Mouse (Mus musculus): ENCODE data around the gene L3mbtl3. TPM values are rescaled to one million over a fixed set of nuclear protein-coding genes. Genes with fewer than 3 reads are reported as not detected.

Gene L3mbtl3
- polyA plus RNA-seq, 1 experiment from 2014 or later, result 24.9 TPM

- H3K4me2 ChIP-seq (ENCODE audit: low read depth, low read length), result peak overlapping the region; percentile 57
- WGBS, result under 1% methylated on average over 60 of the region's 71 CpGs
- peak overlapping the region; percentile 90 for H3K27ac ChIP-seq (replicated peaks; ENCODE audit: low read depth, low read length)
- H3K36me3 ChIP-seq (replicated peaks; ENCODE audit: control insufficient read depth, insufficient read depth, low read depth, low read length), result no peaks in the 10 kb centered on the region
- no peaks in the 10 kb centered on the region for H3K9me3 ChIP-seq (replicated peaks; ENCODE audit: control insufficient read depth, low read length)
- H3K9ac ChIP-seq (replicated peaks; ENCODE audit: low read length), result peak overlapping the region; percentile 96
- peak overlapping the region; percentile 87 for H3K4me3 ChIP-seq (ENCODE audit: low read depth, low read length)
- DNase-seq (ENCODE audit: low spot score), result peak; percentile 72
- no peaks in the 10 kb centered on the region for H3K27me3 ChIP-seq (ENCODE audit: control insufficient read depth, insufficient read depth, low read length)
- 0 out of 2 replicates have a peak, but pooled peaks have one; percentile 8 for ATAC-seq (replicated peaks; ENCODE audit: insufficient number of reproducible peaks, low FRiP score, low TSS enrichment, low read depth)
- 0 out of 2 replicates have a peak, but pooled peaks cover 2% of the 10 kb centered on the region for H3K4me1 ChIP-seq (ENCODE audit: control insufficient read depth, insufficient read depth, low read length)
These were observed 1.8 kb downstream of the L3mbtl3 start for GRCm38 (mm10) chr10:26373951-26374435.

- Histone ChIP-seq H3K36me3 (replicated peaks; ENCODE audit: control insufficient read depth, insufficient read depth, low read depth, low read length) (no peaks in the 10 kb centered on the region), H3K27ac (replicated peaks; ENCODE audit: low read depth, low read length) (peak overlapping the region; percentile 90), H3K4me1 (ENCODE audit: control insufficient read depth, insufficient read depth, low read length) (0 out of 2 replicates have a peak, but pooled peaks cover 2% of the 10 kb centered on the region), H3K27me3 (ENCODE audit: control insufficient read depth, insufficient read depth, low read length) (no peaks in the 10 kb centered on the region), H3K4me2 (ENCODE audit: low read depth, low read length) (peak overlapping the region; percentile 57), H3K9me3 (replicated peaks; ENCODE audit: control insufficient read depth, low read length) (no peaks in the 10 kb centered on the region), H3K4me3 (ENCODE audit: low read depth, low read length) (peak overlapping the region; percentile 87), H3K9ac (replicated peaks; ENCODE audit: low read length) (peak overlapping the region; percentile 96)
- ATAC-seq (replicated peaks; ENCODE audit: insufficient number of reproducible peaks, low FRiP score, low TSS enrichment, low read depth) (no peak), DNase-seq (ENCODE audit: low spot score) (peak; percentile 94)
- under 1% methylated on average over 51 of the region's 51 CpGs for WGBS
These were observed 2.5 kb downstream of the L3mbtl3 start for GRCm38 (mm10) chr10:26372940-26373931.

- DNase-seq (ENCODE audit: low spot score) (peak; percentile 59), ATAC-seq (replicated peaks; ENCODE audit: insufficient number of reproducible peaks, low FRiP score, low TSS enrichment, low read depth) (no peak)
- no peak overlapping the region for H3K4me2 ChIP-seq (ENCODE audit: low read depth, low read length)
- no peaks in the 10 kb centered on the region for H3K27me3 ChIP-seq (ENCODE audit: control insufficient read depth, insufficient read depth, low read length)
- WGBS, result 58% methylated on average over 7 of the region's 7 CpGs
- no peaks in the 10 kb centered on the region for H3K4me1 ChIP-seq (ENCODE audit: control insufficient read depth, insufficient read depth, low read length)
- H3K9me3 ChIP-seq (replicated peaks; ENCODE audit: control insufficient read depth, low read length), result no peaks in the 10 kb centered on the region
- no peaks in the 10 kb centered on the region for H3K36me3 ChIP-seq (replicated peaks; ENCODE audit: control insufficient read depth, insufficient read depth, low read depth, low read length)
- no peak overlapping the region for H3K27ac ChIP-seq (replicated peaks; ENCODE audit: low read depth, low read length)
- H3K9ac ChIP-seq (replicated peaks; ENCODE audit: low read length), result no peak overlapping the region
- H3K4me3 ChIP-seq (ENCODE audit: low read depth, low read length), result no peak overlapping the region
These were observed 4.4 kb downstream of the L3mbtl3 start for GRCm38 (mm10) chr10:26371416-26371815.

- no peak for ATAC-seq (replicated peaks; ENCODE audit: insufficient number of reproducible peaks, low FRiP score, low TSS enrichment, low read depth)
These were observed 10.8 kb downstream of the L3mbtl3 start for GRCm38 (mm10) chr10:26364942-26365341.

GRCm38 (mm10) chr10:26364326-26364856 is 11.4 kb downstream of the L3mbtl3 start:
- WGBS, result 84% methylated on average over 8 of the region's 8 CpGs
- ATAC-seq (replicated peaks; ENCODE audit: insufficient number of reproducible peaks, low FRiP score, low TSS enrichment, low read depth) (no peak), DNase-seq (ENCODE audit: low spot score) (no peak)
- no peaks in the 10 kb centered on the region for H3K4me1 ChIP-seq (ENCODE audit: control insufficient read depth, insufficient read depth, low read length)
- H3K4me2 ChIP-seq (ENCODE audit: low read depth, low read length), result no peak overlapping the region
- H3K27me3 ChIP-seq (ENCODE audit: control insufficient read depth, insufficient read depth, low read length), result no peaks in the 10 kb centered on the region
- H3K27ac ChIP-seq (replicated peaks; ENCODE audit: low read depth, low read length), result no peak overlapping the region
- H3K9ac ChIP-seq (replicated peaks; ENCODE audit: low read length), result no peak overlapping the region
- no peaks in the 10 kb centered on the region for H3K9me3 ChIP-seq (replicated peaks; ENCODE audit: control insufficient read depth, low read length)
- no peaks in the 10 kb centered on the region for H3K36me3 ChIP-seq (replicated peaks; ENCODE audit: control insufficient read depth, insufficient read depth, low read depth, low read length)
- no peak overlapping the region for H3K4me3 ChIP-seq (ENCODE audit: low read depth, low read length)

More at GRCm38 (mm10) chr10:26364942-26365341, 10.8 kb downstream of the L3mbtl3 start:
- H3K27ac ChIP-seq (replicated peaks; ENCODE audit: low read depth, low read length), result no peak overlapping the region
- H3K4me2 ChIP-seq (ENCODE audit: low read depth, low read length), result no peak overlapping the region
- no peak overlapping the region for H3K4me3 ChIP-seq (ENCODE audit: low read depth, low read length)
- no peak overlapping the region for H3K9ac ChIP-seq (replicated peaks; ENCODE audit: low read length)
- WGBS, result 91% methylated on average over 2 of the region's 2 CpGs
- H3K27me3 ChIP-seq (ENCODE audit: control insufficient read depth, insufficient read depth, low read length), result no peaks in the 10 kb centered on the region
- no peak for DNase-seq (ENCODE audit: low spot score)
- H3K4me1 ChIP-seq (ENCODE audit: control insufficient read depth, insufficient read depth, low read length), result no peaks in the 10 kb centered on the region
- no peaks in the 10 kb centered on the region for H3K9me3 ChIP-seq (replicated peaks; ENCODE audit: control insufficient read depth, low read length)
- no peaks in the 10 kb centered on the region for H3K36me3 ChIP-seq (replicated peaks; ENCODE audit: control insufficient read depth, insufficient read depth, low read depth, low read length)

GRCm38 (mm10) chr10:26363605-26364004 is 12.2 kb downstream of the L3mbtl3 start:
- no peak for DNase-seq (ENCODE audit: low spot score)
- H3K9me3 ChIP-seq (replicated peaks; ENCODE audit: control insufficient read depth, low read length), result no peaks in the 10 kb centered on the region
- ATAC-seq (replicated peaks; ENCODE audit: insufficient number of reproducible peaks, low FRiP score, low TSS enrichment, low read depth), result no peak
- H3K27me3 ChIP-seq (ENCODE audit: control insufficient read depth, insufficient read depth, low read length), result no peaks in the 10 kb centered on the region
- no peaks in the 10 kb centered on the region for H3K4me1 ChIP-seq (ENCODE audit: control insufficient read depth, insufficient read depth, low read length)
- no peak overlapping the region for H3K27ac ChIP-seq (replicated peaks; ENCODE audit: low read depth, low read length)
- H3K4me2 ChIP-seq (ENCODE audit: low read depth, low read length), result no peak overlapping the region
- H3K9ac ChIP-seq (replicated peaks; ENCODE audit: low read length), result no peak overlapping the region
- H3K4me3 ChIP-seq (ENCODE audit: low read depth, low read length), result no peak overlapping the region
- whole genome bisulfite sequencing, result 71% methylated on average over 3 of the region's 3 CpGs
- no peaks in the 10 kb centered on the region for H3K36me3 ChIP-seq (replicated peaks; ENCODE audit: control insufficient read depth, insufficient read depth, low read depth, low read length)

GRCm38 (mm10) chr10:26358798-26359197 is 17.0 kb downstream of the L3mbtl3 start:
- no peak for ATAC-seq (replicated peaks; ENCODE audit: insufficient number of reproducible peaks, low FRiP score, low TSS enrichment, low read depth)
- Histone ChIP-seq H3K4me3 (ENCODE audit: low read depth, low read length) (no peak overlapping the region), H3K36me3 (replicated peaks; ENCODE audit: control insufficient read depth, insufficient read depth, low read depth, low read length) (no peaks in the 10 kb centered on the region), H3K27me3 (ENCODE audit: control insufficient read depth, insufficient read depth, low read length) (no peaks in the 10 kb centered on the region), H3K4me1 (ENCODE audit: control insufficient read depth, insufficient read depth, low read length) (no peaks in the 10 kb centered on the region), H3K9me3 (replicated peaks; ENCODE audit: control insufficient read depth, low read length) (no peaks in the 10 kb centered on the region), H3K27ac (replicated peaks; ENCODE audit: low read depth, low read length) (no peak overlapping the region), H3K4me2 (ENCODE audit: low read depth, low read length) (no peak overlapping the region), H3K9ac (replicated peaks; ENCODE audit: low read length) (no peak overlapping the region)
- 88% methylated on average over 6 of the region's 6 CpGs for WGBS
- DNase-seq (ENCODE audit: low spot score), result no peak

- H3K4me2 ChIP-seq (ENCODE audit: low read depth, low read length), result no peak overlapping the region
- no peak overlapping the region for H3K4me3 ChIP-seq (ENCODE audit: low read depth, low read length)
- H3K9ac ChIP-seq (replicated peaks; ENCODE audit: low read length), result no peak overlapping the region
- no peak overlapping the region for H3K27ac ChIP-seq (replicated peaks; ENCODE audit: low read depth, low read length)
- WGBS, result 97% methylated on average over 5 of the region's 5 CpGs
- no peaks in the 10 kb centered on the region for H3K4me1 ChIP-seq (ENCODE audit: control insufficient read depth, insufficient read depth, low read length)
- no peak for DNase-seq (ENCODE audit: low spot score)
- ATAC-seq (replicated peaks; ENCODE audit: insufficient number of reproducible peaks, low FRiP score, low TSS enrichment, low read depth), result no peak
- no peaks in the 10 kb centered on the region for H3K36me3 ChIP-seq (replicated peaks; ENCODE audit: control insufficient read depth, insufficient read depth, low read depth, low read length)
- no peaks in the 10 kb centered on the region for H3K27me3 ChIP-seq (ENCODE audit: control insufficient read depth, insufficient read depth, low read length)
- no peaks in the 10 kb centered on the region for H3K9me3 ChIP-seq (replicated peaks; ENCODE audit: control insufficient read depth, low read length)
These were observed 17.5 kb downstream of the L3mbtl3 start for GRCm38 (mm10) chr10:26358231-26358630.
